Mouse (Mus musculus) testis, adult 10 weeks (tissue): ENCODE data around the gene Ppp2r5d. TPM values are rescaled to one million over a fixed set of nuclear protein-coding genes. Genes with fewer than 3 reads are reported as not detected.

Experiments used
- polyA plus RNA-seq: library from polyadenylated mRNA; stranded (reverse); fragments of 350-450 nt; fragmentation: Illumina TruSeq; extraction: RNeasy Lipid Tissue Mini Kit (QIAGEN cat#74804); gene quantifications from one replicate; pipeline ENCODE4 v1.2.3, GENCODE M21; 2014; ENCODE audit warnings: low read depth, low replicate concordance

The Ppp2r5d gene
- polyA plus RNA-seq: 2.8 TPM

DNA sequence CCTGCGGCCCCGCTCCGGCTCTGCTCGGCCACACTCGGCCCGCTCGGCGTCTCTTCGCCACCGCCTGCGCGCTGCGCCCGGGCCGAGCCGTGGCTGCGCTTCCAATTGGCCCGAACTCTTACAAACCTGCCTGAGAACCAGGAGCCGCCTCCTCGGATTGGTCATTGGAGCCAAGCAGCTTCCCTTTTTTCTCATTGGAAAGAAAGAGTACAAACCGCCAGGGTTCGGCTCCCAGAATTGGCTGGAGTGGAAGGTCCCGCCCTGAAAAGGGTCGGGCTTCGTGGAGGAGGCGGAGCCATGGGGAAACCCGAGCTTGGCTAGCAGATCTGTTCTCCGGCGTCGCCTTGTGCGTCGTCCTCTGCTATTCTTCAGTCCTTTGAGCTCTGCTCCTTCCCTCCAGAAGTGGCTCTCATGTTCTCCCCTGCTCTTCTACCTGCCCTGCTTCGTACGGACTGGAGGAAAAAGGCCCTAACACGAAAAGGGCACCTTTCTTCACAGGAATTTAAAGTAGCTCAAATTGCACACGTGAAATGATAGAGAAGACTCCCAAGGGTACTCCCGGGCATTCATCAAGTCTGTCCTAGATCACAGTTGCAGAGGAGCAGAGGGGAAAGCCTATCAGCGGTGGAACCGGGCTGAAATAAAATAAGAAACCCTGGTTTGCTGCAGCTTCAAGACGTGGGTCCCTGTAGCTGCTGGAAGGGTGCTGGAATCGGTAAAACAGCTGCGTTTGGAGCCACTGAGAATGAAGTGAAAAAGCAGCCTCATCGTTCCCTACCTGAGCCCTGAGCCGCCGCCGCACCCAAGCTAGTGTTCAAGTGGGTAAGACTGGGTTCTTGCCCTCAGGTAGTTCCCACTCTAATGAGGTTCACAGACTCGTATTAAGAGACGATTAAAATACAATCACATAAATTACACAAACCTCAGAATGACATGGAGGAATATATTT, at the start of gene Ppp2r5d:
Ppp2r5d (minus strand) TSS at position 225 of the 949 bp plus-strand sequence.

GRCm38 (mm10) chr17:46751794-46752556, 47.1 kb upstream of the Ppp2r5d start, which contains the start of gene Cnpy3:
Gene Cnpy3, minus strand, starts transcription at chr17:46752214.

DNA sequence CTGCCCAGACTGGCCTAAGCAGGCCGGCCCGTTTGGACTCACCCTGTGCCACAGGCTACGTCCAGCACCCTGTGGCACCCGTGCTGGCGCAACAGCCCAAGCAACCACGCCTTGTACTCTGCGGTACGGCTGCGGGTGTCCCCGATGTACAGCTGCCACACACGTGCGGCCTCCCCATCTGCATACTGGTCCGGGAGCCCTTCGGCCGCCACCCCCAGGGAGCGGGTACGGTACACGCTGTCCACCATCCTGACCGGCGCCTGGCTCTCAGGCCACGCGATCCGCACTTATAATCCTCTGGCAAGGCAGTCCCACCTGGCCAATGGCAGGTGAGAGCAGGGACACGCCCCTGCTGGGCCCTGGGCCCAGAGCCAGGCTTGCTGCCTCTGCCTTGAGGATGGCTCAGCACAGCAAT, 24.0 kb upstream of the Ppp2r5d start, which contains the start of gene Gnmt:
Gnmt (minus strand) TSS at position 265 of the 415 bp plus-strand sequence.

DNA sequence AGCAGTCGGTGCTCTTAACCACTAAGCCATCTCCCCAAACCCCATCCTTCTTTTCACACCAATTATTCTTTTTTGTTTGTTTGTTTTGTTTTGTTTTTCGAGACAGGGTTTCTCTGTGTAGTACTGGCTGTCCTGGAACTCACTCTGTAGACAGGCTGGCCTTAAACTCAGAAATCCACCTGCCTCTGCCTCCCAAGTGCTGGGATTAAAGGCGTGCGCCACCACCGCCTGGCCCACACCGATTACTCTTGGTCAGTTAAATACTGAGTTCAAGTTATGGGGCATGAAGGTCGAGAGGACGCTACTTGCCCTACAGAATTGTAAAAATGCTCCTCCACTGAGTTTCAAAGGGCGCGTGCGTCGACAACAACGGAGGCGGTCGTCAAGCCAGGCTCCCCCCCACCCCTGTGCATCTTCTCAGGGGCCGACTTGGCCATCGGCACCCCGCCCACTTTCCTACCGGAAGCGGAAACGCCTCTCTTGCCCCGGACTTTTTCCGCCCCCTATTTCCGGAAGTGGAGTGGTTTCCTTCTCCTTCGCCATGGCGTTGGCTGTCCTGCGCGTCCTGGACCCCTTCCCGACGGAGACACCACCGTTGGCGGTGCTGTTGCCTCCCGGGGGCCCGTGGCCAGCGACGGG, 6.2 kb upstream of the Ppp2r5d start, which contains the start of gene Pex6:
Pex6 (plus strand) TSS at position 505 of the 639 bp plus-strand sequence.

DNA sequence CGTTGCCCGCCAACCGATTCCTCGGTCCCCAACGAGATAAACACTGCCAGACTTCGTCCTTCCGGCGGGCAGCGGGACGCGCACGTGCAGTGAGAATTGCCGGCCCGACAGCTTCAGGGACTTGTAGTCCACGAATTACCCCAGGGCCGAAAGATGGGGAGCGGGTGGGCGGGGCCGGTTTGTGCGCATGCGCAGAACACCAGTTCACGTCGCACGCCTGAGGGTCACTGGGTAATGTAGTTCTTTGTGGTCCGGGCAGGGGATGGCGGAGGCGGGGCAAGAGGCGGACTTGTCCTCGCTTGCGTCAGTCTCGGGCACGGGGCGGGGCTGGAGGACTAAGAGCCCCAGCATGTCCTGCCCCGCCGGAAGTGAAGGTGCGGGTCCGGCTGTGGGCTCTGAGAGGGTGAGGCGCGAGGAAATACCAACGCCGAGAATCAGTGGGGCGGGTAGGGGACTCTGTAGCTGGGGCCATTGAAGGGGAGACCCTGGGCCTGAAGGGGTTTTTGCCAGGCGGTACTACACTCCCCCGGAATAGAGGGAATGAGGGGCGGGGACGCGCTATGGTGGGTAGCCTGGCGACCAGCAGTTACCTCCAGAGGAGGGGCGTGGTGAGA, 24.0 kb downstream of the Ppp2r5d start, which contains the start of gene Klhdc3:
Klhdc3 (minus strand) TSS at position 155 of the 614 bp plus-strand sequence.

GRCm38 (mm10) chr17:46678416-46678815, 26.5 kb downstream of the Ppp2r5d start, which contains the start of gene Mea1:
Gene Mea1, plus strand, starts transcription at chr17:46678793.

DNA sequence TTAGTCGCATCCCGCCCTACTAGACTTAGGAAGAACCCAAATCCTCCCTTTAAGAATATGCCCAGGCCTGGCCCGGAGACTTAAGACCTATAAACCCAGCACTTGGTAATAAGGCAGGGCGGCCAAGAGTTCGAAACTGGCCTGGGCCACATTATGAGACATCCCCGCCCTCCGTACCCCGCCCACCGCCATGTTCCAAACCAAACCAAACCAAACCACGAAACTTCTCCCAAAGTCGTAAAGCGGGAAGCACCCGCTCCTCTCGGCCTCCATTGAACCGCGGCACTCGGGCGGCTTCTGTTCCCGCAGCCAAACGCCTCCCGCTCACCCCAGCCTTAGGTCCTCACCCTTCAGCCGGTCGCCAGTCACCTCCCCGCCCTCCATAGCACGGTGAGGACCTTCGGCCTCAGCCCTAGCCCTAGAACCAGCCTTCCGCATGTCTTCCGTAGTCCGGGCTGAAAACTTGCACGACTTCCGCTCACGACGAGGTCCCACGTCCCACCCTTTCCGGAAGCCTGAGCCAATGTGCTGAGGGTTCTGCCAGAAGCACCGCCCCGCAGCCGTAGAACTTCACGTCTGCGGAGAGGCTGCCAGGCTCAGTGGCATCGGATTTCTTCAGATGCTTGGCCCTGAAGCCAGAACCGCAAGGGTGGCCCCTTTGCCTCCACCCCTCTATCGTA, 30.9 kb downstream of the Ppp2r5d start, which contains the start of gene Rrp36:
Rrp36 (minus strand) TSS at position 503 of the 680 bp plus-strand sequence.

DNA sequence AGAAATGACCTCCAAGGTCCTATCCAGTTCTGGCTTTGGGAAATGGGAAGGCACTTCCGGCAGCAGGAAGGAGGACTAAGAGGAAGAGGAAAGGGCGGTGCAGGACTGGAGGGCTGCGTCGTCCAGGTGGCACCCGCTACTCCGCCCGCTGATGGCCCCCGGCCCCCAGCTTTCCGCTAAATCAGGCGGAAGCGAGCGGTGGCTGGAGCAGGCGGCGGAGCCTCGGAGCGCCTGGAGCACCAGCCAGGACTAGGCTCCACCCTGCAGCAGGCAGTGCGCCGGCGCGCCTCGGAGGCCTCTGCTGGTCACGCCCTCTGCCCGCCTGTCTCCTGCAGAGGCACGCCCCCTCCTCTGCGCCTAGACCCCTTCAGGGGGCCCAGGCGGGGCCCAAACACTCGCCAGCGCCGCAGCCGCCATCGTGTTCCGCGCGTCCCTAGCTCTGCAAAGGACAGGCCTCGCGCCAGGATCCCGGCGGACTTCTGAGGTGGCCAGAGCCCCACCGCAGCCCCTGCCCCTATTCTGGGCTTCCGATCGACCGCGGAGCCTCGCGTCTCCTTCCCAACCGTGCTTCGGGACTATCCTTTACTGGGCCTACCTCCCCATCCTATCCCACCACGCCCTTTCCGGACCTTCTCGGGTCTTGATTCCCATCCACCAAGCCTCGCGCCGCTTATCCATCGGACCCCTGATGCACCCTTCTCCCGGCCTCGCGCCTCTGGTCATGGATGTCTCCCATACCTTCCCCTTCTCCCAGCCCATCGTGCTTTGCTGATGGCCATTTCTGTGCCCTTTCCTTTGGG, 54.5 kb downstream of the Ppp2r5d start, which contains the start of gene Cul7:
Cul7 (plus strand) TSS at position 106 of the 800 bp plus-strand sequence.

GRCm38 (mm10) chr17:46645561-46646321, 59.2 kb downstream of the Ppp2r5d start, which contains the start of the genes Klc4 and Mrpl2:
Gene Klc4, minus strand, starts transcription at chr17:46646022.
Gene Mrpl2, plus strand, starts transcription at chr17:46646229.

Other genes with a start within 250 kb of the Ppp2r5d start
- 3.8 TPM for gene Ttbk1, start 217.4 kb downstream of the Ppp2r5d start, polyA plus RNA-seq
- gene Dnph1, start 208.4 kb downstream of the Ppp2r5d start, polyA plus RNA-seq: 3.1 TPM
- 2.6 TPM for gene Cul9, start 158.7 kb downstream of the Ppp2r5d start, polyA plus RNA-seq
- 0.36 TPM for gene Srf, start 148.9 kb downstream of the Ppp2r5d start, polyA plus RNA-seq
- gene Ptk7, start 75.6 kb downstream of the Ppp2r5d start, polyA plus RNA-seq: 0.04 TPM
- 0.22 TPM for gene Klc4, start 59.1 kb downstream of the Ppp2r5d start, polyA plus RNA-seq
- 1.8 TPM for gene Mrpl2, start 58.9 kb downstream of the Ppp2r5d start, polyA plus RNA-seq
- gene Cul7, start 54.8 kb downstream of the Ppp2r5d start, polyA plus RNA-seq: 0.11 TPM
- gene Rrp36, start 30.8 kb downstream of the Ppp2r5d start, polyA plus RNA-seq: 1.1 TPM
- 131 TPM for gene Mea1, start 26.3 kb downstream of the Ppp2r5d start, polyA plus RNA-seq
- gene Klhdc3, start 24.2 kb downstream of the Ppp2r5d start, polyA plus RNA-seq: 36.7 TPM
- 0.85 TPM for gene Pex6, start 6.4 kb upstream of the Ppp2r5d start, polyA plus RNA-seq
- gene Gnmt, start 24.1 kb upstream of the Ppp2r5d start, polyA plus RNA-seq: not detected
- gene Cnpy3, start 47.1 kb upstream of the Ppp2r5d start, polyA plus RNA-seq: 0.95 TPM
- not detected for gene Ptcra, start 58.6 kb upstream of the Ppp2r5d start, polyA plus RNA-seq
- gene 2310039H08Rik, start 67.5 kb upstream of the Ppp2r5d start, polyA plus RNA-seq: 14.5 TPM
- gene Rpl7l1, start 77.6 kb upstream of the Ppp2r5d start, polyA plus RNA-seq: 20.1 TPM
- gene Bicral, start 153.4 kb upstream of the Ppp2r5d start, polyA plus RNA-seq: 7.7 TPM
- 7.8 TPM for gene Tbcc, start 185.6 kb upstream of the Ppp2r5d start, polyA plus RNA-seq
- gene Prph2, start 205.3 kb upstream of the Ppp2r5d start, polyA plus RNA-seq: 0.99 TPM